Mouse (Mus musculus) stomach, embryonic 15.5 days (tissue): Measurements from ENCODE around the gene Pea15a. TPM values are rescaled to one million over a fixed set of nuclear protein-coding genes. Genes with fewer than 3 reads are reported as not detected.

Experiments
- ATAC-seq: fragments of 200-750 bp; cut with Nextera tagmentation; 2 replicates; pipeline ENCODE4 v1.8.0; 2017; ENCODE audit warnings: low read depth, moderate number of reproducible peaks, moderate TSS enrichment; ENCODE audit not compliant: insufficient read depth, low FRiP score
- H3K27ac ChIP-seq: fragments of 300-500 bp; sonication (generic); 2 replicates; pipeline ENCODE4 v1.5.1; 2015; ENCODE audit warnings: mild to moderate bottlenecking, inconsistent platforms
- H3K27me3 ChIP-seq: fragments of 300-500 bp; sonication (generic); replicated peaks from 2 replicates; pipeline ENCODE4 v1.6.1; 2015; ENCODE audit warnings: inconsistent platforms
- H3K36me3 ChIP-seq: fragments of 300-500 bp; sonication (generic); 2 replicates; pipeline ENCODE4 v1.6.1; 2015; ENCODE audit warnings: inconsistent platforms
- H3K4me1 ChIP-seq: fragments of 300-500 bp; sonication (generic); 2 replicates; pipeline ENCODE4 v1.6.1; 2015; ENCODE audit warnings: inconsistent platforms
- H3K4me2 ChIP-seq: fragments of 300-500 bp; sonication (generic); 2 replicates; pipeline ENCODE4 v1.6.1; 2015; ENCODE audit warnings: mild to moderate bottlenecking, inconsistent platforms
- H3K4me3 ChIP-seq: fragments of 300-500 bp; sonication (generic); replicated peaks from 2 replicates; pipeline ENCODE4 v1.5.1; 2015; ENCODE audit warnings: inconsistent platforms
- H3K9ac ChIP-seq: fragments of 300-500 bp; sonication (generic); 2 replicates; pipeline ENCODE4 v1.6.1; 2015; ENCODE audit warnings: inconsistent platforms
- H3K9me3 ChIP-seq: fragments of 300-500 bp; sonication (generic); 2 replicates; pipeline ENCODE4 v1.6.1; 2016; ENCODE audit warnings: inconsistent platforms
- WGBS: fragments of 180-500 bp; shearing (Covaris S2); methylation state at CpG from one replicate; pipeline ENCODE4 v1.1.7; 2015; 5-methylcytosine and 5-hydroxymethylcytosine counted together
- polyA plus RNA-seq: library from polyadenylated mRNA; unstranded; fragments of >200 nt; fragmentation: Nextera tagmentation; extraction: Ambion mirVana; gene quantifications from 2 replicates; pipeline ENCODE4 v1.2.1, GENCODE M21; 2015

Pea15a gene
- polyA plus RNA-seq, 1 experiment from 2014 or later, result 103 TPM

DNA sequence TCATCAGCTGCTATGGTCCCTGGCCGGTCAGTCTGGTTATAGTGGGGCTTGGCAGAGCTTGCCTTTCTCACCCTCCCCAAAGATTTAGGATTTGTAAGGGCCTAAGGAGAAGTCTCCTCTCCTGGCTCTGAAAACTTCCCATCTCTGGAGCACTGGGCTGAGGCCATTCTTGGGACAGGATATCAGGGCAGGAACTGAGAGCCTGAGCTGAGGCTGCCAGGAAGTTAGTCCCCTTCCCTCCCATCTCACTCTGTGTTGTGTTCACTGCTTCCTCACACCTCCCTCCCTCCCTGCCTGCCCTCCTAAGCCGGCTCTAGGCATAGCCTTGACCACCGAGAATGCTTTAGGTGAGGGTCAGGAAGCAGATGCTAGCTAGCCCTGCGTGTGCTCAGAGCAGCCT is 3.0 kb downstream of the Pea15a start:
- no peak for ATAC-seq
- Histone ChIP-seq H3K9ac (no peak overlapping the region), H3K4me2 (peak overlapping the region; percentile 29), H3K36me3 (peaks cover 11% of the 10 kb centered on the region; the same call in 1 of the 2 replicates), H3K27me3 (no peaks in the 10 kb centered on the region), H3K27ac (peak overlapping the region; percentile 74), H3K4me3 (no peak overlapping the region), H3K9me3 (no peaks in the 10 kb centered on the region), H3K4me1 (peaks cover 67% of the 10 kb centered on the region)
- WGBS, result 14% methylated on average over 4 of the region's 4 CpGs

DNA sequence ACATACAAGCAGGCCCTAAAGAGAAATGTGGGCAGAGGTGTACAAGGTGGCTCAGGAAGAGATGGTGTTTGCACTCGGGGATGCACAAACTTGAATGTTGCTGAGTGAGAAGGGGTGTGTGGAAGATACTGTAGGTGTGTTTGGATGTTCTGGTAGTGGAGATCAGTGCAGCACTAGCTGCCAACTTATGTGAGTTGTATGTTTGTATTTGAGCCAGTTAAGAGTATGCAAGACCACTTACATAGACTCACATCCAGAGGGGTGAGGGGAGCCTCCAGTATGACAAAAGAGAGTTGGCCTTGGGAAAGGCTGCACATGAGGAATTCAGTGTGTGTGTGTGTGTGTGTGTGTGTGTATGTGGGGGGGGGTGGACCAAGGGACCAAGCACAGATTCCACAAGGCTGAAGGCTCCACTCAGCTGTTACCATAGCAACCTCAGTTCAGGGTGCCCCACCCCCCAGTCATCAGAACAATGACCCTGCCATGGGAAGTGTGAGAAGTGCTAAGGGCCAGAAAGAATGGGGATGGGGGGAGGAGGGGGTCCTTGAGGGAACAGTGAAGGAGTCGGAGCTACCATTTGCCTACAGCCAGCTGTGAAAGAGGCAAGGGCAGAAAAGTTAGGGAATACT is 3.6 kb downstream of the Pea15a start:
- peaks cover 15% of the 10 kb centered on the region; the same call in 1 of the 2 replicates for H3K36me3 ChIP-seq
- H3K9ac ChIP-seq, result no peak overlapping the region
- ATAC-seq, result no peak
- no peaks in the 10 kb centered on the region for H3K9me3 ChIP-seq
- WGBS, result 27% methylated on average over 2 of the region's 2 CpGs
- H3K4me2 ChIP-seq, result peak overlapping the region; percentile 33
- H3K4me3 ChIP-seq, result no peak overlapping the region
- H3K4me1 ChIP-seq, result peaks cover 67% of the 10 kb centered on the region
- no peaks in the 10 kb centered on the region for H3K27me3 ChIP-seq
- H3K27ac ChIP-seq, result peak overlapping the region; percentile 74

DNA sequence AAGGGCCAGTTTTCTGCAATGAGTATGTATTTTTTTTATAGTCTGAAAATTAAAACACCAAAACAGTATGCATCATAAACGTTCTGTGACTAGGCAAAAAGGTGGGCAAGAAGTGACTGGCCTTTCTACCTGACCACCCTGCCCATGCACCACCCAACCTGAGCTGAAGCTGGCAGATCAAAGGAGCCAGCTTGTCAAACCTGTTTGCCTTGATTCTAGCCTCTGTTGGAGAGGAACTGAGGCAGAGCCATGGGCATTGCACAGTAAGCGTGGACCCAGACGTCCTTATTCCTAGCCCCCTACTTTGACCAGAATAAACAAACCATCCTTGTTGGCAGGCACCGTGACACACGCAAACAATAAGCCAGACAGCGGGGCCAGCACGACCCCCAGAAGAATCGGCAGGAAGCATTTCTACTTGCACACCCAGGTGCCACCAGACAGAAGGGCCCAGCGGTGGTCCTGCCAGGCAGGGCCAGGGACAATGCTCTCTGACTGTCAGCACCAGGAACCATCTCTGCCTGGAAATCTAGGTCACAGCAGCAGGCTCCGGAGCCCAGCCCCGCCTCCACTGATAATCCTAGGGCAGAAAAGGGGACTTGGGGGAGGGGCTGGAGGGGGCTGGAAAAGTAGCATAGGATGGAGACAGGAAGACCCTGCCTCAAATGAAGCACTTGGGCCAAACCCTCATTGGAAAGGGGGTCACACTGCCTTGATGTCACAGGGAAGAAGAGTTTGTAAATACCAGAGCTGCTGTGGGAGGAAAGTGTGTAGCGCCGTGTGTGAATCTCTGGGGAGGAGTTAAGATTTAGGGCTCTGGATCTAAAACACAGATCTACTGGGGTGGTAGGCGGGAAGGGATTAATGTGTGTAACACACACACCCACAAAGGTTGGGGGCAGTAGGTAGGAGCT is 4.4 kb downstream of the Pea15a start:
- Histone ChIP-seq H3K27me3 (no peaks in the 10 kb centered on the region), H3K4me2 (peak overlapping the region; percentile 33), H3K9ac (no peak overlapping the region), H3K9me3 (no peaks in the 10 kb centered on the region), H3K36me3 (peaks cover 23% of the 10 kb centered on the region), H3K27ac (peak overlapping the region; percentile 74; the same call in 1 of the 2 replicates), H3K4me1 (peaks cover 63% of the 10 kb centered on the region), H3K4me3 (no peak overlapping the region)
- ATAC-seq, result no peak
- 21% methylated on average over 14 of the region's 14 CpGs for WGBS

DNA sequence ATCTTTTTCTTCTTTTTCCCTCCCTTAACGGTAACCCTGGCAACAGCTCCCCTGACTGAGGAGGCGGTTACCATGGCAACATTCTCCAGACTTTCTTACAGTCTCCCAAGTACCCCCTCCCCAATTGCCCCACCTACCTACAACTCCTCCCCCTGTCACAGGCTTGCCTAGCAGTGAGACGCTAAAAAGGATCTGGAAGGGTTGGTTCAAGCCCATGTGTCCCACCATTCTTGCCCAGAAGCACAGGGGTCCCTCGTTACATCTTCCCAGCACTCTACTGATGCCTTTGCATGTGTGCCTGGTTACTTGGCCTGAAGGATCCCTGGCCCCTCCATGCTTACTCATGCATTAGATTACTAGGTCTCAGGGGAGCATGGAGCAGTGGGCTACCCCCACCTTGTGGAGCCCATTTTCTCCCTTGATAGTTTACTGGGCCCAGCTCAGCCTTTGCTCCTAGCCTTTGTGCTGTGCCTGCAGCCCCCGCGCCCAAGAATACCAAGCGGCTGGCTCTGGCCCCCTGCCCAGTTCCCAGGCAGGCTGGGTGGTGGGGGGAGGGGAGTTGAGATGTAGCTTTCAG is 5.6 kb downstream of the Pea15a start:
- Histone ChIP-seq H3K9ac (no peak overlapping the region), H3K27ac (peak overlapping the region; percentile 17; the same call in 1 of the 2 replicates), H3K4me1 (peaks cover 54% of the 10 kb centered on the region), H3K27me3 (no peaks in the 10 kb centered on the region), H3K36me3 (peaks cover 35% of the 10 kb centered on the region), H3K4me2 (no peak overlapping the region), H3K4me3 (no peak overlapping the region), H3K9me3 (no peaks in the 10 kb centered on the region)
- 38% methylated on average over 7 of the region's 7 CpGs for WGBS
- no peak for ATAC-seq

DNA sequence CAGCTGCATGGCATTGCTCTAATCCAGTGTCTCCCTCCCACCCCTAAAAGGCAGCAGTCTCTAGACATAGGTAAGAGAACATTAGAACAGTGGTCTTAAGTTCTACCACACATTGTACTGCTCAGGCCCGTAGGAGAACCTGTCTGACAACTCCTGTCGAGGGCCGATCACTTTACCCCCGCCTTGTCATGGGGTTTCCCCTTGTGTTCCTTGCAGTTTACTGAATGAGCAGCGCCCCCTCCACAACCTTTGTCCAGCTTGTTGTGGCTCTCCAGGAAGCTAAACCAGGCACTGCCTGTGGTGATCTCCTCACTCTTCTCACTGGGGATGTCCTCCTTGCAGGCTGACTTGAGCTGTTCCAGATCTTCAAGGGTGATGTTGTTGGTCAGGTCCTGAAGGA is 6.4 kb downstream of the Pea15a start:
- Histone ChIP-seq H3K9ac (no peak overlapping the region), H3K9me3 (no peaks in the 10 kb centered on the region), H3K36me3 (peaks cover 38% of the 10 kb centered on the region), H3K4me1 (peaks cover 46% of the 10 kb centered on the region), H3K27ac (peak overlapping the region; percentile 21; the same call in 1 of the 2 replicates), H3K27me3 (no peaks in the 10 kb centered on the region), H3K4me3 (no peak overlapping the region), H3K4me2 (no peak overlapping the region)
- peak; percentile 59 for ATAC-seq
- 70% methylated on average over 5 of the region's 5 CpGs for WGBS

DNA sequence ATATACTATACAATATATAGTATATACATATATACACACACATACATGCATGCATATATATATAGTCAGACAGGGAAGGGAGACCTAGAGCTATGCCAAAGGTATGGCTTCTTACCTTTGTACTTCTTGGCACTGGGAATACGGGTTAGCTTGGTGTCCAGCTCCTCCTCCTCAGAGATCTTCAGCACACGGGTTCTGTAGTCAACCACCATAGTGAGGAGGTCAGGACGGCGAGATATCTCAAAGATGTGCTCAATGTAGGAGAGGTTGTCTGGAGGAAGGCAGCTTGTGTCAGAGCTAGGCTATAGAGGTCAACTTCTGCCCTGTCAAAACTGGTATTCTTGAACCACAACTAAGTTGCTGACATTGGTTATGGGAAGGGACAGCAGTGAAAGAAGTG is 7.6 kb downstream of the Pea15a start:
- no peak overlapping the region for H3K27ac ChIP-seq
- 94% methylated on average over 4 of the region's 4 CpGs for WGBS
- no peaks in the 10 kb centered on the region for H3K9me3 ChIP-seq
- no peak for ATAC-seq
- H3K4me1 ChIP-seq, result peaks cover 35% of the 10 kb centered on the region
- H3K4me3 ChIP-seq, result no peak overlapping the region
- peaks cover 43% of the 10 kb centered on the region for H3K36me3 ChIP-seq
- no peak overlapping the region for H3K9ac ChIP-seq
- no peak overlapping the region for H3K4me2 ChIP-seq
- H3K27me3 ChIP-seq, result no peaks in the 10 kb centered on the region

DNA sequence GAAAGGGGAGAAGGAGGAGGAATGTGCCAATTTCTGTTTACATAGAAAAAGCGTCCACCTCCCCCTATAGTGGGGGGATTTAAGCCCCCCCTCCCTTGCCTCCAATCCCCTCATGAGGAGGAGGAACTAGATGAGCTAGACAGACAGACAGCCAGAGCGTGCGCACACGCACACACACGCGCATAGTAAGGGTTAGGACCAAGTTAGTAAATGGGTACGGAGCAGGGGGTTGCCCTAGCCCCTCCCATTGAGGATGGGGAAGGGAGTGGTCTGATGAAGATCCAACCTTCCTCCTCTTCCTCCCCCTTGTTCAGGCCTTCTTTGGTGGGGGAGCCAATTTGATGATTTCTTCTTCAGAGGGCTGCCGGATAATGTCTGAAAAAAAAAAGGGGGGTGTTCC is 8.3 kb downstream of the Pea15a start:
- no peak for ATAC-seq
- peaks cover 49% of the 10 kb centered on the region for H3K36me3 ChIP-seq

DNA sequence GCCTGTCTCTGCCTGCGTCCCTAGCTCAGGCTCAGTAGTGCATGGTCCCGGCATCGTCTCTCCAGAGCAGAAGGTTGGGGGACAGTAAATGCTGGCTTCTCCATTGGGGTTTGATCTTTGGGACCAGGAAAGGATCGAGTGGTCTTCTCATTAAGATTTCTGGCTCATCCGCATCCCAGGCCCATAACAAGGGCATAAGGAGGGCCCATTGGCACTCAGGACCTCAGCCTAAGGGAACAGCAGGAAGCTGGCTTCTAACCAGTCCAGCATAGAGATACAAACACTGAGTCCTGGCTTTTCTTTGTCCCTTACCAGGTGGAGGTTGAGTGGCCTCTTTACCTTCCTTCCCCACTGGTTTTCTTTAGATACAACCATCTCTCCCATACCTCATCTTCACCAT is 8.8 kb downstream of the Pea15a start:
- Histone ChIP-seq H3K4me3 (no peak overlapping the region), H3K4me1 (peaks cover 23% of the 10 kb centered on the region), H3K27ac (no peak overlapping the region), H3K36me3 (peaks cover 49% of the 10 kb centered on the region), H3K4me2 (no peak overlapping the region), H3K9ac (no peak overlapping the region), H3K9me3 (no peaks in the 10 kb centered on the region), H3K27me3 (no peaks in the 10 kb centered on the region)
- no peak for ATAC-seq
- 77% methylated on average over 5 of the region's 5 CpGs for WGBS

More for the DNA sequence above, 8.3 kb downstream of the Pea15a start:
- WGBS, result 88% methylated on average over 8 of the region's 8 CpGs
- H3K9ac ChIP-seq, result no peak overlapping the region
- H3K4me3 ChIP-seq, result no peak overlapping the region
- H3K27ac ChIP-seq, result no peak overlapping the region
- no peaks in the 10 kb centered on the region for H3K27me3 ChIP-seq
- H3K4me2 ChIP-seq, result no peak overlapping the region
- H3K9me3 ChIP-seq, result no peaks in the 10 kb centered on the region
- H3K4me1 ChIP-seq, result peaks cover 28% of the 10 kb centered on the region

DNA sequence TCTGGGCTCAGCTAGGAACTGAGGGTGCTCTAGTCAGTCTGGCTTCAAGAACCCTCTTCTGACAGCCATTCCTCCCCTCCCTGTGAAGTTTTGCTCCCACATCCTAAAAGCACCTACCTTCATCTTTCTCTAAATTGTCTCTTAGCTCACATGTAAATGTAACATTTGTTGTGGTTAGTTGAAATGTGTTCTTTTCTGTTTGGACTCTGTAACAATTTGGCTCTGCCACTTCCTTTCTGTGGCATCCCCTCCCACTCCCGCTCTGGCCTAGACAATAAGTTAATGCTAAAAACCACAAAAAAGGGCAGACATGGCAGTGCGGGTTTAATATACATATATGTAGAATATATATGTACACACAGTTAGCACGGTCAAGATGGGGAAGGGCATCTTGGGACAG is 9.5 kb downstream of the Pea15a start:
- H3K4me2 ChIP-seq, result no peak overlapping the region
- 83% methylated on average over 3 of the region's 3 CpGs for WGBS
- no peak overlapping the region for H3K9ac ChIP-seq
- no peaks in the 10 kb centered on the region for H3K9me3 ChIP-seq
- peaks cover 16% of the 10 kb centered on the region for H3K4me1 ChIP-seq
- H3K4me3 ChIP-seq, result no peak overlapping the region
- H3K36me3 ChIP-seq, result peaks cover 55% of the 10 kb centered on the region
- no peak overlapping the region for H3K27ac ChIP-seq
- no peak for ATAC-seq
- no peaks in the 10 kb centered on the region for H3K27me3 ChIP-seq

DNA sequence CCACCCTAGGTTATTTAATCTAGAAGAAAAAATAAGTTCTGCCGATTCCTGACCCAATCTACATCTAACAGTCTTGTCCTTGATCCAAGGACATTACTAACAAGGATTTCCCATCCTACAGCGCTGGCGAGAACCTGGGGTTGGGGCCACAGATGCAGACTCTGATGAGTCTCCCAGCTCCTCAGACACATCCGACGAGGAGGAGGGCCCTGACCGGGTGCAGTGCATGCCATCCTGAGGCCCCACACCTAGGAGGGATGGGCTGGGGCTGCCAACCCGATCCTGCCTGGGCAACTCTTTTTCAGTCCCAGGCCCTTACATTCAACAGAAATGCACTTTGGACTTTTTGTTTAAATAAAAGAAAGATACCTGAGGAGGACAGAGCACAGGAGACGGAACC is 12.2 kb downstream of the Pea15a start:
- Histone ChIP-seq H3K9me3 (no peaks in the 10 kb centered on the region), H3K36me3 (peaks cover 55% of the 10 kb centered on the region), H3K9ac (no peak overlapping the region), H3K4me1 (no peaks in the 10 kb centered on the region), H3K27ac (no peak overlapping the region), H3K27me3 (no peaks in the 10 kb centered on the region), H3K4me2 (no peak overlapping the region), H3K4me3 (no peak overlapping the region)
- 65% methylated on average over 8 of the region's 8 CpGs for WGBS
- no peak for ATAC-seq

DNA sequence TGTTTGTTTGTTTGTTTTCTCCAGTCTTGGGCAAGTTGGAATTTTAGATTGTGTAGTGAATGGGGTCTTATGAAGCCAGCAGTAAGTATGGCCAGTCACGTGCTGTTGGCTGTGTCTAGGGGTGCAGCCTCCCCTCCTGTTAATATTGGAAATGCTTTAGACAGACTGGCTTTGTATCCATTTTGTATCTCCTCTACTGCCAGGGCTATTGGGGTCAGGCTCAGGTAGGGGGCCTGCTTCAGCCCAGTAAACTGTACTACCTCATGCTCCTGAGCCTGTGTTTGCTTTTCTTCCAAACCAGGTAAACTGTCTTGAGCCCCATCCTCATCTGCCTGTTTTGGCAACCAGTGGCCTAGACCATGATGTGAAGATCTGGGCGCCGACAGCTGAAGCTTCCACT is 14.4 kb downstream of the Pea15a start:
- Histone ChIP-seq H3K4me2 (no peak overlapping the region), H3K4me3 (no peak overlapping the region), H3K9ac (no peak overlapping the region), H3K36me3 (peaks cover 56% of the 10 kb centered on the region), H3K9me3 (no peaks in the 10 kb centered on the region), H3K27me3 (no peaks in the 10 kb centered on the region), H3K4me1 (no peaks in the 10 kb centered on the region), H3K27ac (no peak overlapping the region)
- no peak for ATAC-seq
- WGBS, result 87% methylated on average over 3 of the region's 3 CpGs

DNA sequence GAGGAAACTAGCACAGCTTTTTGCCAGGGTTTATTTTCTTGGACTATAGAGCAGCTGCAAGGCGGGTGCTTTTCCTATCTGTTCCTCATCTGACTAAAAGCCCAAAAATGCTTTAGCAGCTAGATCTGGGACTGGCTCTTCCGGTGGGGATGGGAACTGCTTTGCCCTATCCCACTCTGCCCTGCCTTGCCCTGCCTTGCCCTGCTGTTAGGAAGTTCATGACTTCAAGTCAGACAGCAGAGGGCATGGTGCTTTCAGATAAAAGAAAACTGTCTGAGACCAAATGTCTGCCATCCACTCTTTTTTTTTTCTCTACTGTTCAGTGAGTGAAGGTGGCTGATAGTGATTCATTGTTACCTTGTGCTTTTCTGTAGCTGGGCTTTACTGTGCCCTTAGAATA is 15.0 kb downstream of the Pea15a start:
- no peak overlapping the region for H3K9ac ChIP-seq

More for the DNA sequence above, 15.0 kb downstream of the Pea15a start:
- ATAC-seq, result no peak
- H3K9me3 ChIP-seq, result no peaks in the 10 kb centered on the region
- no peak overlapping the region for H3K4me2 ChIP-seq
- H3K27ac ChIP-seq, result no peak overlapping the region
- peaks cover 56% of the 10 kb centered on the region for H3K36me3 ChIP-seq
- WGBS, result 76% methylated on average over 2 of the region's 2 CpGs
- H3K27me3 ChIP-seq, result no peaks in the 10 kb centered on the region
- H3K4me3 ChIP-seq, result no peak overlapping the region
- H3K4me1 ChIP-seq, result no peaks in the 10 kb centered on the region
